Mouse (Mus musculus) midbrain, embryonic 13.5 days (tissue): ENCODE measurements at regions not wholly inside any gene's neighbourhood (a gene's known extent, or its start where the extent isn't known, plus 50 kb on each side); places are given as distances from the start of the nearest gene placed in this dataset.

Experiments
- ATAC-seq: fragments of 200-750 bp; cut with Nextera tagmentation; 2 replicates; pipeline ENCODE4 v1.8.0; 2017; ENCODE audit warnings: mild to moderate bottlenecking, moderate TSS enrichment, moderate library complexity
- H3K27ac ChIP-seq: fragments of 300-500 bp; sonication (generic); 2 replicates; pipeline ENCODE4 v1.5.1; 2015; ENCODE audit warnings: inconsistent platforms, mild to moderate bottlenecking, moderate library complexity
- H3K27me3 ChIP-seq: fragments of 300-500 bp; sonication (generic); 2 replicates; pipeline ENCODE4 v1.6.1; 2015; ENCODE audit warnings: mild to moderate bottlenecking, inconsistent platforms
- H3K36me3 ChIP-seq: fragments of 300-500 bp; sonication (generic); 2 replicates; pipeline ENCODE4 v1.6.1; 2015; ENCODE audit warnings: mild to moderate bottlenecking, inconsistent platforms
- H3K4me1 ChIP-seq: fragments of 300-500 bp; sonication (generic); replicated peaks from 2 replicates; pipeline ENCODE4 v1.6.1; 2015; ENCODE audit warnings: inconsistent platforms
- H3K4me2 ChIP-seq: fragments of 300-500 bp; sonication (generic); replicated peaks from 2 replicates; pipeline ENCODE4 v1.6.1; 2015; ENCODE audit warnings: moderate library complexity, mild to moderate bottlenecking, inconsistent platforms
- H3K4me3 ChIP-seq: fragments of 300-500 bp; sonication (generic); replicated peaks from 2 replicates; pipeline ENCODE4 v1.5.1; 2015; ENCODE audit warnings: mild to moderate bottlenecking, inconsistent platforms
- H3K9ac ChIP-seq: fragments of 300-500 bp; sonication (generic); replicated peaks from 2 replicates; pipeline ENCODE4 v1.6.1; 2015; ENCODE audit warnings: mild to moderate bottlenecking, inconsistent platforms
- H3K9me3 ChIP-seq: fragments of 300-500 bp; sonication (generic); 2 replicates; pipeline ENCODE4 v1.6.1; 2016; ENCODE audit warnings: mild to moderate bottlenecking, inconsistent platforms
- WGBS: fragments of 180-500 bp; shearing (Covaris S2); methylation state at CpG from one replicate; pipeline ENCODE4 v1.1.7; 2015; 5-methylcytosine and 5-hydroxymethylcytosine counted together

DNA sequence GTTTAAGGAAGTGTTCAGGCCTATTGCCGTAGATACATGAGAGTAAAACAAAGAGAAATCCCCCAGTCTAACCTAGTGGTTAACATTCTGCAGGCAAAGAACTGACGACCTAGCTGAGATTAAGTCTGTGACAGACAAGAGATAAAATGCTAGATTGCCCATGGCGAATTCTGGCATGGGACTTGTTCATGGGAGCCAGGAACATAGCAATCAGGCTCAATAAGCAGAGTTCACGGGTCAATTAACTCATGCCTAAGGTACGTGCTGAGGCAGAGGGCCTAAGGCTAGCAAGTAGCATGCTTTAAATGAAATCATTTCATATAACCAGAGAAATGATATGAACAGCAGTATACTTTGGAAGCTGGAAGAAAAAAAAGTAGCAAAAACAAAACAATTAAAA lies 1119.2 kb upstream of the Adgrl2 start:
- no peak overlapping the region for H3K4me3 ChIP-seq
- H3K27me3 ChIP-seq: no peaks in the 10 kb centered on the region
- no peak overlapping the region for H3K9ac ChIP-seq
- no peaks in the 10 kb centered on the region for H3K36me3 ChIP-seq
- H3K27ac ChIP-seq: no peak overlapping the region
- ATAC-seq: no peak
- no peaks in the 10 kb centered on the region for H3K4me1 ChIP-seq
- no peak overlapping the region for H3K4me2 ChIP-seq
- H3K9me3 ChIP-seq: no peaks in the 10 kb centered on the region
- WGBS: 63% methylated on average over 5 of the region's 5 CpGs

- Histone ChIP-seq H3K9ac (no peak overlapping the region), H3K9me3 (no peaks in the 10 kb centered on the region), H3K27me3 (no peaks in the 10 kb centered on the region), H3K4me3 (no peak overlapping the region), H3K36me3 (no peaks in the 10 kb centered on the region), H3K4me1 (no peaks in the 10 kb centered on the region), H3K27ac (no peak overlapping the region), H3K4me2 (no peak overlapping the region)
- ATAC-seq: no peak
- WGBS: 97% methylated on average over 6 of the region's 6 CpGs
These were observed 1121.9 kb upstream of the Adgrl2 start for GRCm38 (mm10) chr3:150112231-150112630.

GRCm38 (mm10) chr3:150119866-150120265 lies 1129.5 kb upstream of the Adgrl2 start:
- no peak overlapping the region for H3K4me3 ChIP-seq
- no peak for ATAC-seq
- WGBS: 82% methylated on average over 3 of the region's 3 CpGs

DNA sequence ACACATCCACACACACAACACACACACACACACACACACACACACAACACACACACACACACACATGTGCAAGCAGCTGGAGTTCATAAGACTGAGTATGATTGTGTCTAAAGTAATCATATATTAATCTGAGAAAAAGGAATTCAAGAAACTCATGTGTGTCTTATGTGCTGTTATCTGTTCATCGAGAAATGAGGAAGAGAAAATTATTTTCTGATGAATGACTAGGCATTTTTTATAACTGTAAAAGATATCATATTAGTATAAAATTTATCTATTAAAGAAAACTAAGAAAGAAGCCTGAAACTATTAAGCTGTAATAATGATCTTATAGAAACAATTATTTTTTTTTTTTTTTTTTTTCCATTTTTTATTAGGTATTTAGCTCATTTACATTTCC lies 1156.3 kb upstream of the Adgrl2 start:
- H3K9me3 ChIP-seq: no peaks in the 10 kb centered on the region
- no peak overlapping the region for H3K4me3 ChIP-seq
- H3K4me1 ChIP-seq: no peaks in the 10 kb centered on the region
- no peak overlapping the region for H3K4me2 ChIP-seq
- no peak overlapping the region for H3K27ac ChIP-seq
- 91% methylated on average over 1 of the region's 1 CpGs for WGBS
- no peak overlapping the region for H3K9ac ChIP-seq
- H3K27me3 ChIP-seq: no peaks in the 10 kb centered on the region
- ATAC-seq: no peak
- no peaks in the 10 kb centered on the region for H3K36me3 ChIP-seq

More at GRCm38 (mm10) chr3:150119866-150120265, 1129.5 kb upstream of the Adgrl2 start:
- no peak overlapping the region for H3K4me2 ChIP-seq
- H3K27ac ChIP-seq: no peak overlapping the region
- no peaks in the 10 kb centered on the region for H3K27me3 ChIP-seq
- H3K9me3 ChIP-seq: no peaks in the 10 kb centered on the region
- no peak overlapping the region for H3K9ac ChIP-seq
- no peaks in the 10 kb centered on the region for H3K4me1 ChIP-seq
- no peaks in the 10 kb centered on the region for H3K36me3 ChIP-seq

- WGBS: 81% methylated on average over 7 of the region's 7 CpGs
- Histone ChIP-seq H3K4me1 (no peaks in the 10 kb centered on the region), H3K27ac (no peak overlapping the region)
These were observed 1160.9 kb upstream of the Adgrl2 start for GRCm38 (mm10) chr3:150151152-150151822.

DNA sequence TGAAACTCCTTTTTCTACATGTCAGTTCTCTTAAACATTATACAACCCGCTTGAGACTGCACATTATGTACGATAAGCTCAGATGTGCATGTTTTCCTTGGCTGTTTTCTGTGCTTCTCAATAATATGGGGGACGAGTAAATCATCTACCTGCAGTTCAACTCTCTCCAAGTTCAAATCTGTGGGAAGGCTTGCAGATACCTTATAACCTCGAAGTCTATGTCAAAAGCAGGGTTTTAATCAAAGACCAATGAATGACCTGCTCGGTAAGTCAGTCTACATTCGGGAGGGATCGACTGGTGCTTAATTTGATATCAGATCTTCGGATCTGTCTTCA lies 1161.4 kb upstream of the Adgrl2 start:
- Histone ChIP-seq H3K9ac (no peak overlapping the region), H3K4me2 (no peak overlapping the region), H3K9me3 (no peaks in the 10 kb centered on the region), H3K36me3 (no peaks in the 10 kb centered on the region), H3K4me1 (no peaks in the 10 kb centered on the region), H3K27me3 (no peaks in the 10 kb centered on the region), H3K4me3 (no peak overlapping the region), H3K27ac (no peak overlapping the region)
- 90% methylated on average over 8 of the region's 8 CpGs for WGBS
- no peak for ATAC-seq

More at GRCm38 (mm10) chr3:150151152-150151822, 1160.9 kb upstream of the Adgrl2 start:
- no peak overlapping the region for H3K4me3 ChIP-seq
- H3K4me2 ChIP-seq: no peak overlapping the region
- no peaks in the 10 kb centered on the region for H3K36me3 ChIP-seq
- no peak for ATAC-seq
- H3K9me3 ChIP-seq: no peaks in the 10 kb centered on the region
- H3K9ac ChIP-seq: no peak overlapping the region
- no peaks in the 10 kb centered on the region for H3K27me3 ChIP-seq

DNA sequence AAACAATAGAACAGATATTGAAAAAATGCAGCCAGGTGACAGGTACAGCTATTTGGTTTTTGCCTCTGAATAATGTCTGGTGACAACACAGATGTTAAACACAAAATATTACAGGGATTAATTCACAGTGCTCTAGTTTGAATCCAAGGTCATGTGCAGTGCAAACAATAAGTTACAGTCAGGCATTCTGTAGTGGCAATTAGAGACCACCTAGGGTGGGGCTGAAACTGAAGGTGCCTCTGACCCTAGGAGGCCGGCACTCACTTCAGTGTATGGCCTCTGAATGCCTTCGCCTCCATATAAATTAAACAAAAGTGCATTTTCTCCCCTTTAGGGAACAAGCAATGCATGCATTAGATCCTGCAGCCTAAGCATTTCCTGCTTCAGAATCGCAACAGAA lies 1162.5 kb upstream of the Adgrl2 start:
- Histone ChIP-seq H3K27me3 (no peaks in the 10 kb centered on the region), H3K27ac (no peak overlapping the region), H3K9ac (no peak overlapping the region), H3K4me2 (no peak overlapping the region), H3K9me3 (no peaks in the 10 kb centered on the region), H3K4me3 (no peak overlapping the region), H3K4me1 (no peaks in the 10 kb centered on the region), H3K36me3 (no peaks in the 10 kb centered on the region)
- 43% methylated on average over 3 of the region's 3 CpGs for WGBS
- ATAC-seq: no peak

GRCm38 (mm10) chr3:150185807-150186206 lies 1195.5 kb upstream of the Adgrl2 start:
- no peaks in the 10 kb centered on the region for H3K4me1 ChIP-seq
- no peak overlapping the region for H3K27ac ChIP-seq
- no peaks in the 10 kb centered on the region for H3K36me3 ChIP-seq
- H3K9ac ChIP-seq: no peak overlapping the region
- H3K27me3 ChIP-seq: no peaks in the 10 kb centered on the region
- no peaks in the 10 kb centered on the region for H3K9me3 ChIP-seq
- WGBS: 93% methylated on average over 2 of the region's 2 CpGs
- no peak overlapping the region for H3K4me3 ChIP-seq
- ATAC-seq: no peak
- no peak overlapping the region for H3K4me2 ChIP-seq

- ATAC-seq: no peak
- Histone ChIP-seq H3K4me2 (no peak overlapping the region), H3K36me3 (no peaks in the 10 kb centered on the region), H3K4me1 (no peaks in the 10 kb centered on the region), H3K4me3 (no peak overlapping the region), H3K27ac (no peak overlapping the region), H3K9ac (no peak overlapping the region), H3K27me3 (no peaks in the 10 kb centered on the region), H3K9me3 (no peaks in the 10 kb centered on the region)
- 88% methylated on average over 4 of the region's 4 CpGs for WGBS
These were observed 1202.8 kb upstream of the Adgrl2 start for GRCm38 (mm10) chr3:150193132-150193531.

GRCm38 (mm10) chr3:150198492-150198891 lies 1208.1 kb upstream of the Adgrl2 start:
- no peak overlapping the region for H3K4me2 ChIP-seq
- no peak overlapping the region for H3K27ac ChIP-seq
- no peaks in the 10 kb centered on the region for H3K36me3 ChIP-seq
- no peak overlapping the region for H3K9ac ChIP-seq
- H3K27me3 ChIP-seq: no peaks in the 10 kb centered on the region
- 47% methylated on average over 5 of the region's 5 CpGs for WGBS
- no peaks in the 10 kb centered on the region for H3K4me1 ChIP-seq
- no peak overlapping the region for H3K4me3 ChIP-seq
- no peak for ATAC-seq
- no peaks in the 10 kb centered on the region for H3K9me3 ChIP-seq

GRCm38 (mm10) chr3:150205902-150206301 lies 1215.5 kb upstream of the Adgrl2 start:
- Histone ChIP-seq H3K36me3 (no peaks in the 10 kb centered on the region), H3K4me3 (no peak overlapping the region), H3K27me3 (no peaks in the 10 kb centered on the region), H3K9ac (no peak overlapping the region), H3K9me3 (no peaks in the 10 kb centered on the region), H3K4me2 (no peak overlapping the region), H3K27ac (no peak overlapping the region), H3K4me1 (no peaks in the 10 kb centered on the region)
- ATAC-seq: no peak

DNA sequence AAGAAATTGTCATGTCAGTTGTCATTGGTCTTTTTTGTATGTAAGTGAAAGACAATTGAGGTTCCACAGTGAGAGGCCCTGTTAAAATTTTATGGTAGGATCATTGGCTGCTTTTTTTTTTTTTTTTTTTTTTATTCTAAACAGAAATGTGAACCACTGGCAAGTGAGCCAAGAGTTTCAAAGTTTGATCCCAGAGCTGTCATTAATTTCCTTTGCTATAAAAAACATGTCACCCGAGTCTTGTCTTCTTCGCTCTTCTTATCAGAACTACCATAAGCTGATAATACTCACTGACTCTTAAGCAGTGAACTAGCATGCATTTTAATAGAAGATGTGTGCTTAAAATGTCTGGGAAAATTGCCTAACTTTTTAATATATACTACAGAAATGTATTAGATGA lies 1204.4 kb upstream of the Adgrl4 start:
- Histone ChIP-seq H3K4me3 (no peak overlapping the region), H3K4me1 (no peaks in the 10 kb centered on the region), H3K36me3 (no peaks in the 10 kb centered on the region), H3K27me3 (no peaks in the 10 kb centered on the region), H3K9ac (no peak overlapping the region), H3K4me2 (no peak overlapping the region), H3K9me3 (no peaks in the 10 kb centered on the region), H3K27ac (no peak overlapping the region)
- no peak for ATAC-seq
- 93% methylated on average over 2 of the region's 2 CpGs for WGBS

DNA sequence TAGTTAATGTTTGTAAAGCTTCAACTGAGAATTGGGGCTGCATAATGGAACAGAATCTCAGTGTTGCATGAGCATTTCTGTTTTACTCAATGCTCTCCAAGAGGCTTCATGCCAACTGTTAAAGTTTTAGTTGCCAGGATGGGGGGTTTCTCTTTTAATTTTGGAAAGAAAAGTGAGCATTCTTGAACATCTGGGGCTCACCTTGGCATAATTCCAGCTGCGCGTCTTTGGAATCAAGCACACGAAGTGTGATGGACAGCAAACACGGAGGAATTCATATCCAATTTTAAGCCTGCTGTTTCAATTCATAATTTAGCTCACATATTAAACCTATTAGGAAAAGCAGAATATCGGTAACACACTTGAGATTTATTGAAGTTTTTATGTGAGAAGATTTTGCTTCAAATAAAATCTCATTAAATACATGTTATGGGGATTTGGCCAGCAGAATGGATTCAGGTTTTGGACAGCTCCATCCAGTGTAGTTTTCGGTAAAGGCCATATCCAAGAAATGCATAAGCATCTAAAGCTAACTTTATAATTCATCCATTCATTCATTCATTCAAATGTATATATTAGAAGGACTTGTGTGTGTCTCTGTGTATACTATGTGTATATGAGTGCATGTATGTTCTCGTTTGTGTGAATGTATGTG lies 1200.6 kb upstream of the Adgrl4 start:
- Histone ChIP-seq H3K4me3 (no peak overlapping the region), H3K4me2 (no peak overlapping the region), H3K9ac (no peak overlapping the region), H3K27me3 (no peaks in the 10 kb centered on the region), H3K4me1 (no peaks in the 10 kb centered on the region), H3K27ac (no peak overlapping the region), H3K9me3 (no peaks in the 10 kb centered on the region), H3K36me3 (no peaks in the 10 kb centered on the region)
- ATAC-seq: no peak
- 91% methylated on average over 7 of the region's 7 CpGs for WGBS
